Mouse (Mus musculus) small intestine, adult 2 months (tissue): ENCODE results near the gene Fli1. TPM values are rescaled to one million over a fixed set of nuclear protein-coding genes. Genes with fewer than 3 reads are reported as not detected.
A peak's percentile ranks its signal among the peaks of the same experiment; 100 is the strongest.

Source experiments
- H3K27ac ChIP-seq: fragments of 200-500 bp; 2 replicates; pipeline ENCODE4 v1.5.1; 2012; ENCODE audit warnings: low read depth, low read length, control low read depth, inconsistent platforms; ENCODE audit not compliant: insufficient read depth
- H3K27me3 ChIP-seq: fragments of 200-500 bp; 2 replicates; pipeline ENCODE4 v1.6.1; 2012; ENCODE audit warnings: mild to moderate bottlenecking, moderate library complexity, low read length, inconsistent platforms; ENCODE audit not compliant: control insufficient read depth, insufficient read depth
- H3K36me3 ChIP-seq: fragments of 200-500 bp; 2 replicates; pipeline ENCODE4 v1.6.1; 2012; ENCODE audit warnings: mild to moderate bottlenecking, low read length, control low read depth, inconsistent platforms; ENCODE audit not compliant: control insufficient read depth, insufficient read depth
- H3K4me1 ChIP-seq: fragments of 200-500 bp; 2 replicates; pipeline ENCODE4 v1.6.1; 2012; ENCODE audit warnings: low read length, inconsistent platforms, mixed read lengths; ENCODE audit not compliant: control insufficient read depth, insufficient read depth, insufficient read length
- H3K4me3 ChIP-seq: fragments of 200-500 bp; 2 replicates; pipeline ENCODE4 v1.5.1; 2012; ENCODE audit warnings: low read depth, mild to moderate bottlenecking, control low read depth, inconsistent platforms, low read length, moderate library complexity
- CTCF ChIP-seq: fragments of 200-500 bp; IDR thresholded peaks from 2 replicates; pipeline ENCODE4 v1.5.1; 2012; ENCODE audit warnings: low read depth, mild to moderate bottlenecking, control low read depth, inconsistent platforms, low read length, moderate library complexity, mixed read lengths; ENCODE audit not compliant: insufficient replicate concordance, insufficient read length; ENCODE audit errors: extremely low read depth
- POLR2A ChIP-seq: fragments of 200-500 bp; IDR thresholded peaks from 2 replicates; pipeline ENCODE4 v1.6.1; 2012; ENCODE audit warnings: low read depth, mild to moderate bottlenecking, control low read depth, inconsistent platforms, low read length, moderate library complexity
- WGBS: fragments of 180-500 bp; shearing (Covaris S2); methylation state at CpG from one replicate; pipeline ENCODE4 v1.1.7; 2018; 5-methylcytosine and 5-hydroxymethylcytosine counted together
- polyA plus RNA-seq: library from polyadenylated mRNA; depleted of rRNA; stranded (reverse); fragments of >200 nt; gene quantifications from 2 replicates; pipeline ENCODE4 v1.2.3, GENCODE M21; 2012

The Fli1 gene
- polyA plus RNA-seq, 1 experiment: 3.1 TPM

DNA sequence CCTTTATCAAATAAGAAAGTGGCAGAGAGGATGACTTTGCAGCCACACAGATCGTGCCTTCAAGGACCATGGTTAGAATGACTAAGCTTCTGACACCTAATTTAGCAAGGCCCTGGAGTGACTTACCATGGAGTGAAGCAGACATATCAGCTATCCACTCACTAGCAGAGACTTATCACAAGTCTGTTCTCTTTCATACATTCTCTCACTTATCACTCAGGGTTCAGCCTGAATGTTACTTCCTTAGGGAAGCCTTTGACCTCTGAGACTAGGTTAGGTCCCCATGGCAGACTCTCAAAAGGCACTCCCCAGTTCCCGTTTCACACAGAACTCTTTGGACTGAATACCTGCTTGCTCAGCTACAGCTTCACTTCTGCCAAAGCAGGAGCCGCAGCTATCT lies 21.3 kb downstream of the Fli1 start:
- H3K27me3 ChIP-seq: no peaks in the 10 kb centered on the region
- no peak overlapping the region for H3K4me3 ChIP-seq
- WGBS: 61% methylated on average over 3 of the region's 3 CpGs
- no peaks in the 10 kb centered on the region for H3K36me3 ChIP-seq
- H3K4me1 ChIP-seq: peaks cover 7% of the 10 kb centered on the region; the same call in 1 of the 2 replicates
- H3K27ac ChIP-seq: no peak overlapping the region
- TF ChIP-seq POLR2A (no peak), CTCF (no peak)

DNA sequence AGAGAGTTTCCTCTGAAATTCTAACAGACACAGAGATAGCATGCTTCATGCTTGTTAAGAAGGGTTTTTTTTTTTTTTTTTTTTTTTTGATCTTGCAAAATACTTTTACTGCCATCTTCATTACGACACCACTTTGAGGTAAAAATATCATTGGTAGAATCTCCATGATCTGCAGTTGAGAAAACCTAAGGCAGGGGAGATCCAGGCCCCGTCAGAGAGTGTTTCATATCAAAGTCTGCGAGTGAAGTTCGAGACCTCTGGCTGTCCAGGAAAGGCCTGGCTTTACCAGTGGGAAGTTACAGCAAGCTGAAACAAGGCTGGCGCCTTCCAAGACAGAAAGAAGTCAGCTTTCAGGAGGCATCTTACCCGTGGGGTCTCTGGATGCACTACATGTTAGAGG lies 21.8 kb downstream of the Fli1 start:
- 73% methylated on average over 6 of the region's 6 CpGs for WGBS
- no peak for TF ChIP-seq CTCF
- no peak for TF ChIP-seq POLR2A
- H3K27ac ChIP-seq: no peak overlapping the region
- no peaks in the 10 kb centered on the region for H3K27me3 ChIP-seq
- peaks cover 7% of the 10 kb centered on the region; the same call in 1 of the 2 replicates for H3K4me1 ChIP-seq
- H3K4me3 ChIP-seq: no peak overlapping the region
- no peaks in the 10 kb centered on the region for H3K36me3 ChIP-seq

DNA sequence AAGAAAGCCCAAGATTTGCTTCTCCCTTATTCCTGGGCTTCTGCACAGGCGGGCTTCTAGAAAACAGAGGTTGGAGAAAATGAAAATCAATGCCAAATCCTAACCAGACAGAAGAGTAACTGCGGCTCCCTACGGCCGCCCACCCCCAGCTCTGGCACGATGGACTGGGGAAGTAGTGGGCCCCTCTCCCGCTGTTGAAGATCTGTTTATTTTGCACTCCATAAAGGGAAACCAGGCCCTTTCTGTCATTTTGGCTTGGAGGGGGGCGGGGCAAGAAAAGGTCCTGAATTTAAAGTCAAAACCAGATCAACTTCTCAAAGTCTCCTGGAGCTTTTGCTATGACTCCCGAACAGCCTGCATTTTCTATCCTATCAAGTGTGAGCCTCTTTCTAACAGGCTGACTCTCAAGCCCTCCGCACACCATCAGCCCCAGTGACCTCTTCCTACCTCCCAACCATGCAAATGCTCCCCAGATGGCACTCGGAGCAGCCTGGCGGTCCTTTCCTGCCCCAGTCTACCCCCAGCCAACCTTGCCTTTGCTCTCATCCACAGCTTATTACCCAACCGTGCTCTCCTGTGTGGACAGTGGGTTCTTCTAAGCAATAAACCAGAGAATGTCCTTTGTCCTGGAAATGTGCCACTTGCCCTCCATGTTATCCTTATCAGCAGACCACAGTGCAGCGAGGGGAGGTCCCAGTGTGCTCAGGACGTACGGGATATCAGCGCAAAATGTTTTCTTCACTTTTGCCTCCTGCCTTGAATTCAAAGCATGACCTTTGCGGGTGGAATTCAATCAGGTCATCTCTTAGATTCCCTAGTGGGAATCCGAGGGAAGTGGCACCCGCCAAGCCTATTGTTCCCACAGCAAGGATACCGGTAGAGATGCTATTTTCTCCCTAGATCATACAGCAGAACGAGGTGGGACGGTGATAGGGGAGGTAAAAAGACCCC lies 23.3 kb downstream of the Fli1 start:
- Histone ChIP-seq H3K4me3 (no peak overlapping the region), H3K36me3 (no peaks in the 10 kb centered on the region), H3K27ac (peak overlapping the region; percentile 32; the same call in 1 of the 2 replicates), H3K4me1 (peaks cover 7% of the 10 kb centered on the region; the same call in 1 of the 2 replicates), H3K27me3 (no peaks in the 10 kb centered on the region)
- 55% methylated on average over 22 of the region's 22 CpGs for WGBS
- TF ChIP-seq CTCF: no peak
- TF ChIP-seq POLR2A: no peak

DNA sequence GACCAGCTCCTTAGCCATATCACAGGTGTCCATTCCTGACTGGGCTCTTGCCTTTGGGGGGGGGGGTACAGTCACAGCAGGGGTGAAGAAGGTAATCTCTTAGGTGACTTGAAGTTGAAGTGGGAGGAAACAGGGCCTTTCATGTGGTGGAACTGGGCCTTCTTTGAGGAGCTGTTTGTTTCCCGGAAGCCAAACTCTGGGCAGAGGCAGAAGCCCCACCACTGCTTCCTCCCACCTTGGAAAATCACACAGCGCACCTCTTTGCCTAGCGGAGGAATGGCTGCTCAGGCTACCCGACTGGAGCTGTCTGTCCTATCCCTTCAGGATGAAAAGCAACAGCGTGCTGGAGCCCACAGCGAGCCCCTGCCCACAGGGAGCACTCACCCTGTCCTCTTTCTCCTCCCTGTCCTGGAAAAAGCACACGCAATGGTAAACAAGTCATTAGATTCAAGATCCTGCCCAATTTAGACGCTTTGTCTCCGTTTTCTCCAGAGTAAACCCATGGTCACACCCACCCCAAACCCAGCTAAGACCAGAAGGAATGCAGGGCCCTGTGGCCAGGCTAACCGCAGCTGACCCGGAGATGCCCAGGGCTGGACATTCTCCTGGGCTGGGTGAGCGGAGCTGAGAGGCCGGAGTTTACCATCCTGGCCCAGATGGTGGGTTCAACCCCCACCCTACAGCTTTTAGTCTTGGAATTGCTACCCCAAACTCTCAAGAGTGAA lies 24.1 kb downstream of the Fli1 start:
- peak overlapping the region; percentile 32; the same call in 1 of the 2 replicates for H3K27ac ChIP-seq
- TF ChIP-seq POLR2A (no peak), CTCF (no peak)

GRCm38 (mm10) chr9:32516691-32517090 lies 26.0 kb downstream of the Fli1 start:
- H3K27ac ChIP-seq: peak overlapping the region; percentile 14
- no peaks in the 10 kb centered on the region for H3K36me3 ChIP-seq
- WGBS: 71% methylated on average over 9 of the region's 9 CpGs
- peaks cover 7% of the 10 kb centered on the region; the same call in 1 of the 2 replicates for H3K4me1 ChIP-seq
- no peaks in the 10 kb centered on the region for H3K27me3 ChIP-seq
- TF ChIP-seq POLR2A (no peak), CTCF (no peak)
- H3K4me3 ChIP-seq: no peak overlapping the region

More for the DNA sequence above, 24.1 kb downstream of the Fli1 start:
- 56% methylated on average over 13 of the region's 13 CpGs for WGBS
- no peaks in the 10 kb centered on the region for H3K27me3 ChIP-seq
- no peaks in the 10 kb centered on the region for H3K36me3 ChIP-seq
- no peak overlapping the region for H3K4me3 ChIP-seq
- peaks cover 7% of the 10 kb centered on the region; the same call in 1 of the 2 replicates for H3K4me1 ChIP-seq

GRCm38 (mm10) chr9:32515894-32516686 lies 26.6 kb downstream of the Fli1 start:
- Histone ChIP-seq H3K4me3 (no peak overlapping the region), H3K27me3 (no peaks in the 10 kb centered on the region), H3K27ac (peak overlapping the region; percentile 14), H3K4me1 (peaks cover 7% of the 10 kb centered on the region; the same call in 1 of the 2 replicates), H3K36me3 (no peaks in the 10 kb centered on the region)
- 58% methylated on average over 10 of the region's 10 CpGs for WGBS
- TF ChIP-seq CTCF (no peak), POLR2A (no peak)
